23 mouse cellular contexts compared by ENCODE assay signal in genomic region chr16:55947266-55947665, GRCm38 (mm10). TPM values are rescaled to one million over a fixed set of nuclear protein-coding genes. Genes with fewer than 3 reads are reported as not detected.
DNase-seq lines count a peak whose midpoint lies in the region; ATAC-seq and TF ChIP-seq lines count a peak whose summit lies in the region.
"Had no signal": no experiment of that assay in that cellular context is flagged by ENCODE, and none has a peak within 500 bp of the region (broad histone marks: within the 10 kb centered on the region; RNA-seq: fewer than 3 reads in every experiment).

No protein-coding gene starts in this region.

- no peaks in the 10 kb centered on the region for H3K27me3 ChIP-seq in liver, adult 2 months (ENCODE audit: control insufficient read depth, insufficient read depth, low read length)
- no peaks in the 10 kb centered on the region for H3K27me3 ChIP-seq in liver, embryonic 11.5 days (replicated peaks; ENCODE audit: control insufficient read depth, insufficient read depth, low read length)
- H3K27me3 ChIP-seq in spleen, adult 2 months (ENCODE audit: control insufficient read depth, insufficient read depth, low read length) = no peaks in the 10 kb centered on the region
- no peaks in the 10 kb centered on the region for H3K27me3 ChIP-seq in MEL (ENCODE audit: control insufficient read depth in 1 of 2, insufficient read depth in 2 of 2, low read length in 2 of 2)
- H3K27me3 ChIP-seq: embryonic facial prominence, embryonic 12.5 days; embryonic facial prominence, embryonic 15.5 days; forebrain, embryonic 15.5 days; heart, embryonic 13.5 days; hindbrain, embryonic 12.5 days; hindbrain, embryonic 15.5 days; Patski had no signal

- TF ChIP-seq EP300 in MEL (IDR thresholded peaks at IDR 0.05; ENCODE audit: low read depth in 1 of 2, low read length in 2 of 2) = no peak

- H3K4me2 ChIP-seq in liver, embryonic 11.5 days = no peak overlapping the region
- H3K4me2 ChIP-seq: embryonic facial prominence, embryonic 12.5 days; embryonic facial prominence, embryonic 15.5 days; forebrain, embryonic 15.5 days; heart, embryonic 13.5 days; hindbrain, embryonic 12.5 days; hindbrain, embryonic 15.5 days had no signal

- no peaks in the 10 kb centered on the region for H3K9me3 ChIP-seq in liver, embryonic 11.5 days (ENCODE audit: control insufficient read depth, low read length)
- H3K9me3 ChIP-seq in MEL (replicated peaks; ENCODE audit: insufficient read depth, low read length) = no peaks in the 10 kb centered on the region
- H3K9me3 ChIP-seq: embryonic facial prominence, embryonic 12.5 days; embryonic facial prominence, embryonic 15.5 days; forebrain, embryonic 15.5 days; heart, embryonic 10.5 days; heart, embryonic 13.5 days; hindbrain, embryonic 12.5 days; hindbrain, embryonic 15.5 days had no signal

- 18% methylated on average over 3 of the region's 3 CpGs for WGBS in liver, adult 2 months
- WGBS in liver, embryonic 11.5 days = 70% methylated on average over 3 of the region's 3 CpGs
- WGBS in spleen, adult 2 months = 86% methylated on average over 3 of the region's 3 CpGs

- no peak for TF ChIP-seq RAD21 in MEL (IDR thresholded peaks at IDR 0.05; ENCODE audit: low read depth, low read length)

- no peak for TF ChIP-seq CTCF in liver, adult 2 months (IDR thresholded peaks at IDR 0.05; ENCODE audit: low read depth, low read length)
- TF ChIP-seq CTCF in spleen, adult 2 months (IDR thresholded peaks at IDR 0.05; ENCODE audit: extremely low read depth, insufficient read depth, insufficient read length, insufficient replicate concordance) = no peak
- TF ChIP-seq CTCF in MEL (IDR thresholded peaks at IDR 0.05 in 2 of 3, conservative IDR thresholded peaks at IDR 0.05 in 1 of 3; ENCODE audit: control insufficient read depth in 1 of 3, insufficient read depth in 1 of 3, low read depth in 2 of 3, low read length in 3 of 3, poor library complexity in 1 of 3, severe bottlenecking in 1 of 3) = no peak

- peak; percentile 94 for DNase-seq in liver, adult 2 months (ENCODE audit: extremely low read depth, low read depth, low spot score)
- DNase-seq in liver, embryonic 11.5 days (ENCODE audit: low spot score) = no peak
- no peak for DNase-seq in spleen, adult 2 months (ENCODE audit: low read depth in 1 of 2, low spot score in 2 of 2)
- no peak for DNase-seq in spleen, postnatal 36 days (ENCODE audit: low spot score in 2 of 2)
- DNase-seq in 416B (ENCODE audit: low read depth) (peak; percentile 84), MEL (ENCODE audit: low read depth, low spot score) (no peak)
- DNase-seq in left cerebral cortex, postnatal 36 days (ENCODE audit: low spot score in 2 of 2) = no peak
- DNase-seq: adrenal gland, postnatal 10 days; adrenal gland, postnatal 36 days; cerebellum, adult 18-20 months; cerebellum, adult 9-10 months; cerebellum, postnatal 14 days; gastrocnemius, postnatal 25 days; heart, adult 2 months; heart, postnatal 14 days had no signal

- no peaks in the 10 kb centered on the region for H3K79me2 ChIP-seq in liver, adult 2 months (ENCODE audit: control insufficient read depth, insufficient read depth, low read length)
- no peaks in the 10 kb centered on the region for H3K79me2 ChIP-seq in MEL (ENCODE audit: control insufficient read depth, insufficient read depth, low read length, poor library complexity)

- intact Hi-C loops in left cerebral cortex, postnatal 36 days (cut with DNase I) = no loop called here

- no peaks in the 10 kb centered on the region for H3K36me3 ChIP-seq in liver, adult 2 months (ENCODE audit: control insufficient read depth, insufficient read depth, low read length)
- H3K36me3 ChIP-seq in liver, embryonic 11.5 days (ENCODE audit: control insufficient read depth, insufficient read depth, low read length) = no peaks in the 10 kb centered on the region
- H3K36me3 ChIP-seq in spleen, adult 2 months (ENCODE audit: control insufficient read depth, insufficient read depth, low read length) = no peaks in the 10 kb centered on the region
- H3K36me3 ChIP-seq in MEL (ENCODE audit: control insufficient read depth in 1 of 2, insufficient read depth in 2 of 2, low read length in 2 of 2) = peaks cover 0 to 7% of the 10 kb centered on the region in 2 experiments; a peak in 2 of 4 replicates
- H3K36me3 ChIP-seq: embryonic facial prominence, embryonic 12.5 days; embryonic facial prominence, embryonic 15.5 days; forebrain, embryonic 15.5 days; heart, embryonic 10.5 days; heart, embryonic 13.5 days; hindbrain, embryonic 12.5 days; hindbrain, embryonic 15.5 days had no signal

- no peak for TF ChIP-seq POLR2A in liver, adult 2 months (IDR thresholded peaks at IDR 0.05; ENCODE audit: extremely low read depth, insufficient read depth, low read length)
- TF ChIP-seq POLR2A in spleen, adult 2 months (IDR thresholded peaks at IDR 0.05; ENCODE audit: low read depth, low read length) = no peak
- TF ChIP-seq POLR2A in MEL (IDR thresholded peaks at IDR 0.05; ENCODE audit: control insufficient read depth in 1 of 2, insufficient read depth in 1 of 2, low read depth in 1 of 2, low read length in 2 of 2, poor library complexity in 1 of 2) = no peak

- no peak overlapping the region for H3K4me3 ChIP-seq in liver, adult 2 months (ENCODE audit: insufficient read depth, low read depth, low read length)
- H3K4me3 ChIP-seq in liver, embryonic 11.5 days (ENCODE audit: low read depth, low read length) = no peak overlapping the region
- no peak overlapping the region for H3K4me3 ChIP-seq in spleen, adult 2 months (ENCODE audit: extremely low read depth, insufficient read depth, insufficient read length)
- H3K4me3 ChIP-seq in MEL (ENCODE audit: control insufficient read depth in 1 of 2, insufficient read depth in 1 of 2, low read depth in 2 of 2, low read length in 2 of 2) = no peak overlapping the region
- H3K4me3 ChIP-seq: embryonic facial prominence, embryonic 12.5 days; embryonic facial prominence, embryonic 15.5 days; forebrain, embryonic 15.5 days; heart, adult 2 months; heart, embryonic 10.5 days; heart, embryonic 13.5 days; hindbrain, embryonic 12.5 days; hindbrain, embryonic 15.5 days had no signal

- H3K4me1 ChIP-seq in liver, adult 2 months (ENCODE audit: control insufficient read depth, insufficient read depth, low read length) = peaks cover 4% of the 10 kb centered on the region; the same call in 1 of the 2 replicates
- H3K4me1 ChIP-seq in liver, embryonic 11.5 days (replicated peaks; ENCODE audit: control insufficient read depth, insufficient read depth, low read length) = 0 out of 2 replicates have a peak, but pooled peaks cover 3% of the 10 kb centered on the region
- H3K4me1 ChIP-seq in spleen, adult 2 months (ENCODE audit: control insufficient read depth, insufficient read depth, insufficient read length) = peaks cover 6% of the 10 kb centered on the region; the same call in 1 of the 2 replicates
- peaks cover 6 to 8% of the 10 kb centered on the region in 2 experiments for H3K4me1 ChIP-seq in MEL (ENCODE audit: control insufficient read depth in 1 of 2, insufficient read depth in 2 of 2, low read length in 2 of 2)
- H3K4me1 ChIP-seq: embryonic facial prominence, embryonic 12.5 days; embryonic facial prominence, embryonic 15.5 days; forebrain, embryonic 15.5 days; heart, embryonic 10.5 days; heart, embryonic 13.5 days; hindbrain, embryonic 12.5 days; hindbrain, embryonic 15.5 days had no signal

- H3K27ac ChIP-seq in liver, adult 2 months (replicated peaks; ENCODE audit: insufficient read depth, low read depth, low read length) = no peak overlapping the region
- no peak overlapping the region for H3K27ac ChIP-seq in liver, embryonic 11.5 days (ENCODE audit: low read depth, low read length)
- peak overlapping the region; percentile 60 for H3K27ac ChIP-seq in spleen, adult 2 months (ENCODE audit: insufficient read depth, low read length)
- no peak overlapping the region for H3K27ac ChIP-seq in MEL (ENCODE audit: control insufficient read depth, low read depth, low read length)
- H3K27ac ChIP-seq: embryonic facial prominence, embryonic 12.5 days; embryonic facial prominence, embryonic 15.5 days; forebrain, embryonic 15.5 days; heart, adult 2 months; heart, embryonic 10.5 days; heart, embryonic 13.5 days; hindbrain, embryonic 12.5 days; hindbrain, embryonic 15.5 days had no signal

- no peak for ATAC-seq in liver, embryonic 11.5 days (replicated peaks; ENCODE audit: low FRiP score)
- ATAC-seq: forebrain, embryonic 15.5 days; Patski had no signal

- no peak overlapping the region for H3K9ac ChIP-seq in liver, adult 2 months (ENCODE audit: low read depth, low read length)
- H3K9ac ChIP-seq in liver, embryonic 11.5 days (ENCODE audit: low read depth, low read length) = no peak overlapping the region
- H3K9ac ChIP-seq in MEL (ENCODE audit: control insufficient read depth, low read depth, low read length, poor library complexity, severe bottlenecking) = no peak overlapping the region
- H3K9ac ChIP-seq: embryonic facial prominence, embryonic 12.5 days; embryonic facial prominence, embryonic 15.5 days; forebrain, embryonic 15.5 days; heart, embryonic 13.5 days; hindbrain, embryonic 12.5 days; hindbrain, embryonic 15.5 days had no signal

RNA-seq across cellular contexts. Expression of gene Cep97, which starts 12.6 kb away (rescaled TPM):
- total RNA-seq in liver, adult 2 months (2014; rRNA removed) = 1.7 and 1.9 TPM in 2 replicates
- polyA plus RNA-seq in liver, adult 2 months (2012; rRNA removed) = 0.39 and 0.91 TPM in 2 replicates
- polyA plus RNA-seq in liver, embryonic 11.5 days (2014; fragmentation: Nextera tagmentation; extraction: Ambion mirVana) = 8.9 and 9.3 TPM in 2 replicates
- 1.7 TPM in 2 replicates for polyA plus RNA-seq in spleen, adult 2 months (2012; rRNA removed)
- 11.1 and 12.9 TPM in 2 replicates for total RNA-seq in MEL (2012; rRNA removed)
- polyA plus RNA-seq in MEL (2012; ENCODE audit: insufficient read depth in 1 of 2, insufficient read length in 2 of 2, low read depth in 1 of 2, low replicate concordance in 2 of 2, missing spikeins in 1 of 2) = 10 to 100 TPM in 1 of 2 experiments, not detected in 1; 10.7 TPM
- 10 to 100 TPM; 11.3 to 14.7 TPM for total RNA-seq in left cerebral cortex, postnatal 36 days (2021)

RNA-seq across cellular contexts. Expression of gene Rpl24, which starts 18.8 kb away (rescaled TPM):
- total RNA-seq in liver, adult 2 months (2014; rRNA removed) = 178 and 222 TPM in 2 replicates
- 95.2 and 103 TPM in 2 replicates for polyA plus RNA-seq in liver, adult 2 months (2012; rRNA removed)
- polyA plus RNA-seq in liver, embryonic 11.5 days (2014; fragmentation: Nextera tagmentation; extraction: Ambion mirVana) = 847 and 912 TPM in 2 replicates
- polyA plus RNA-seq in spleen, adult 2 months (2012; rRNA removed) = 76.2 and 82.6 TPM in 2 replicates
- total RNA-seq in MEL (2012; rRNA removed) = 1,495 and 1,552 TPM in 2 replicates
- 100 to 1,000 TPM in 1 of 2 experiments, not detected in 1; 132 TPM for polyA plus RNA-seq in MEL (2012; ENCODE audit: insufficient read depth in 1 of 2, insufficient read length in 2 of 2, low read depth in 1 of 2, low replicate concordance in 2 of 2, missing spikeins in 1 of 2)
- total RNA-seq in left cerebral cortex, postnatal 36 days (2021) = 100 to 1,000 TPM; 384 to 396 TPM

RNA-seq across cellular contexts. Expression of gene Zbtb11, which starts 26.4 kb away (rescaled TPM):
- total RNA-seq in liver, adult 2 months (2014; rRNA removed) = 8.6 and 9.9 TPM in 2 replicates
- polyA plus RNA-seq in liver, adult 2 months (2012; rRNA removed) = 2.0 and 2.8 TPM in 2 replicates
- polyA plus RNA-seq in liver, embryonic 11.5 days (2014; fragmentation: Nextera tagmentation; extraction: Ambion mirVana) = 21.7 and 23.5 TPM in 2 replicates
- 3.9 and 4.7 TPM in 2 replicates for polyA plus RNA-seq in spleen, adult 2 months (2012; rRNA removed)
- total RNA-seq in MEL (2012; rRNA removed) = 17.6 and 19.0 TPM in 2 replicates
- 10 to 100 TPM in 1 of 2 experiments, not detected in 1; 12.5 TPM for polyA plus RNA-seq in MEL (2012; ENCODE audit: insufficient read depth in 1 of 2, insufficient read length in 2 of 2, low read depth in 1 of 2, low replicate concordance in 2 of 2, missing spikeins in 1 of 2)
- 10 to 100 TPM; 41.7 to 49.3 TPM for total RNA-seq in left cerebral cortex, postnatal 36 days (2021)

RNA-seq across cellular contexts. Expression of gene Nxpe3, which starts 52.2 kb away (rescaled TPM):
- total RNA-seq in liver, adult 2 months (2014; rRNA removed) = 0.34 and 0.37 TPM in 2 replicates
- 0.06 and 0.12 TPM in 2 replicates for polyA plus RNA-seq in liver, adult 2 months (2012; rRNA removed)
- polyA plus RNA-seq in liver, embryonic 11.5 days (2014; fragmentation: Nextera tagmentation; extraction: Ambion mirVana) = 0.73 and 0.93 TPM in 2 replicates
- polyA plus RNA-seq in spleen, adult 2 months (2012; rRNA removed) = 6.0 and 6.1 TPM in 2 replicates
- 2.5 and 2.7 TPM in 2 replicates for total RNA-seq in MEL (2012; rRNA removed)
- 1 to 10 TPM in 1 of 2 experiments, not detected in 1; 4.3 TPM for polyA plus RNA-seq in MEL (2012; ENCODE audit: insufficient read depth in 1 of 2, insufficient read length in 2 of 2, low read depth in 1 of 2, low replicate concordance in 2 of 2, missing spikeins in 1 of 2)
- 10 to 100 TPM in 1 of 2 experiments, 1 to 10 TPM in 1; 9.9 to 11.4 TPM for total RNA-seq in left cerebral cortex, postnatal 36 days (2021)

Comparison
In these comparisons a context has a peak if more than half of its experiments do, and no peak if none do; other contexts are left out.
1. DNase-seq: peak in liver, adult 2 months (single experiment) and 416B (single experiment); none in liver, embryonic 11.5 days (single experiment), spleen, adult 2 months (0 of 2), spleen, postnatal 36 days (0 of 2), MEL (single experiment) and left cerebral cortex, postnatal 36 days (0 of 2).